Mouse (Mus musculus) c-Kit-positive CD71-positive TER-119-negative erythroid progenitor cells, embryonic 14.5 days (primary cell): ENCODE results near the gene Farp1.
A peak's percentile ranks its signal among the peaks of the same experiment; 100 is the strongest.

Source experiments
- DNase-seq: peaks from one replicate; pipeline ENCODE4 v3.0.0-alpha.2; 2013; ENCODE audit warnings: low read depth

Farp1 gene

GRCm38 (mm10) chr14:121183414-121184130 is 148.6 kb downstream of the Farp1 start:
- no peak for DNase-seq

- DNase-seq = no peak
Measured at GRCm38 (mm10) chr14:121184351-121184750, 149.4 kb downstream of the Farp1 start.

- DNase-seq = no peak
Measured at GRCm38 (mm10) chr14:121186402-121186894, 151.4 kb downstream of the Farp1 start.

GRCm38 (mm10) chr14:121189840-121190239 is 154.8 kb downstream of the Farp1 start:
- peak; percentile 3 for DNase-seq

GRCm38 (mm10) chr14:121190386-121190785 is 155.4 kb downstream of the Farp1 start:
- no peak for DNase-seq

- DNase-seq = no peak
Measured at GRCm38 (mm10) chr14:121191739-121192138, 156.7 kb downstream of the Farp1 start.

GRCm38 (mm10) chr14:121192394-121192793 is 157.4 kb downstream of the Farp1 start:
- DNase-seq = no peak

- no peak for DNase-seq
Measured at GRCm38 (mm10) chr14:121193981-121194380, 159.0 kb downstream of the Farp1 start.

GRCm38 (mm10) chr14:121198915-121199572 is 164.0 kb downstream of the Farp1 start:
- no peak for DNase-seq

GRCm38 (mm10) chr14:121199789-121200188 is 164.8 kb downstream of the Farp1 start:
- no peak for DNase-seq

- no peak for DNase-seq
Measured at GRCm38 (mm10) chr14:121200353-121200752, 165.4 kb downstream of the Farp1 start.

- DNase-seq = no peak
Measured at GRCm38 (mm10) chr14:121201178-121201577, 166.2 kb downstream of the Farp1 start.

GRCm38 (mm10) chr14:121205459-121205858 is 170.5 kb downstream of the Farp1 start:
- DNase-seq = no peak

GRCm38 (mm10) chr14:121207441-121208158 is 172.6 kb downstream of the Farp1 start:
- no peak for DNase-seq

- no peak for DNase-seq
Measured at GRCm38 (mm10) chr14:121208159-121208515, 173.1 kb downstream of the Farp1 start.

- no peak for DNase-seq
Measured at GRCm38 (mm10) chr14:121210318-121210717, 175.3 kb downstream of the Farp1 start.

- DNase-seq = no peak
Measured at GRCm38 (mm10) chr14:121213650-121214049, 178.7 kb downstream of the Farp1 start.

- no peak for DNase-seq
Measured at GRCm38 (mm10) chr14:121214636-121215257, 179.7 kb downstream of the Farp1 start.

GRCm38 (mm10) chr14:121215817-121216216 is 180.8 kb downstream of the Farp1 start:
- DNase-seq = no peak

GRCm38 (mm10) chr14:121216672-121217071 is 181.7 kb downstream of the Farp1 start:
- DNase-seq = no peak

- no peak for DNase-seq
Measured at GRCm38 (mm10) chr14:121218620-121219019, 183.6 kb downstream of the Farp1 start.
